Mouse (Mus musculus) left cerebral cortex, adult 2 months (tissue): Measurements from ENCODE around the gene Zfp398. TPM values are rescaled to one million over a fixed set of nuclear protein-coding genes. Genes with fewer than 3 reads are reported as not detected.

Experiments
- DNase-seq, 2 experiments: peaks; one replicate each; pipeline ENCODE4 v3.0.0; 2021 to 2022; ENCODE audit warnings: low spot score in 2 of 2, mixed read lengths in 1 of 2; ENCODE audit errors: extremely low spot score in 1 of 2
- H3K27ac ChIP-seq: fragments of 200-600 bp; 2 replicates; pipeline ENCODE4 v1.8.1; 2022
- H3K4me3 ChIP-seq: fragments of 200-600 bp; 2 replicates; pipeline ENCODE4 v1.8.1; 2022
- CTCF ChIP-seq: fragments of 200-600 bp; IDR thresholded peaks from 2 replicates; pipeline ENCODE4 v1.8.1; 2022; ENCODE audit warnings: antibody characterized with exemption, mild to moderate bottlenecking, moderate library complexity
- intact Hi-C: fragments of 180-260 bp; cut with DNase I; formaldehyde crosslinking; loops from one replicate; pipeline ENCODE4 v1.15.1; 2025
- long read RNA-seq, 2 experiments: library from polyadenylated mRNA; stranded (forward); transcript quantifications; one replicate each; pipeline ENCODE4 v2.0.0; 2021; ENCODE audit warnings: borderline mapping rate in 2 of 2
- total RNA-seq, 2 experiments: library from RNA; stranded (reverse); gene quantifications; 2 replicates each; pipeline ENCODE4 v1.2.3; 2021

Zfp398 gene
- 10 to 100 TPM; 22.1 to 24.0 TPM for total RNA-seq
- long read RNA-seq, experiment 1, transcript Zfp398-201 (6 exons, 2,906 nt) = major isoform, 5 of 9 reads
- long read RNA-seq, experiment 1, partial matches to known transcripts = 2 of 9 reads
- long read RNA-seq, experiment 1, other reads (novel, unspliced or antisense) = 2 of 9 reads
- long read RNA-seq, experiment 2, partial matches to known transcripts = 1 of 1 reads
- long read RNA-seq, experiment 2, other reads (novel, unspliced or antisense) = 0 of 1 reads

- Histone ChIP-seq H3K4me3 (peak within 1 kb of the TSS; percentile 87), H3K27ac (peak within 1 kb of the TSS; percentile 90)
- intact Hi-C loops = loop anchor here (2.0 to 5.0 kb wide), 3 partner anchors 23 to 252 kb away; partner anchors contain the start of genes Pdia4, Zfp282 and Zfp746
- DNase-seq = peak; percentile 94 to 97
- peak; percentile 100 for TF ChIP-seq CTCF
Measured at GRCm38 (mm10) chr6:47835482-47835983, at the start of gene Zfp398. Gene Zfp398 (plus strand): TSS chr6:47835661.

GRCm38 (mm10) chr6:47787941-47788736 is 47.3 kb upstream of the Zfp398 start:
- TF ChIP-seq CTCF = peak; percentile 15
- DNase-seq = peak; percentile 76 to 79
- Histone ChIP-seq H3K4me3 (peak overlapping the region; percentile 66), H3K27ac (peak overlapping the region; percentile 99)
- intact Hi-C loops = no loop called here

- DNase-seq = no peak
- no peak for TF ChIP-seq CTCF
- intact Hi-C loops = no loop called here
- Histone ChIP-seq H3K4me3 (peak overlapping the region; percentile 66), H3K27ac (peak overlapping the region; percentile 78)
Measured at GRCm38 (mm10) chr6:47788821-47789220, 46.6 kb upstream of the Zfp398 start.

- H3K4me3 ChIP-seq = no peak overlapping the region
- no peak for TF ChIP-seq CTCF
Measured at GRCm38 (mm10) chr6:47790745-47791144, 44.7 kb upstream of the Zfp398 start.

GRCm38 (mm10) chr6:47792533-47792932 is 42.9 kb upstream of the Zfp398 start:
- no peak for DNase-seq
- TF ChIP-seq CTCF = no peak
- Histone ChIP-seq H3K27ac (no peak overlapping the region), H3K4me3 (no peak overlapping the region)
- intact Hi-C loops = no loop called here

More at GRCm38 (mm10) chr6:47790745-47791144, 44.7 kb upstream of the Zfp398 start:
- no peak for DNase-seq
- intact Hi-C loops = no loop called here
- H3K27ac ChIP-seq = no peak overlapping the region

- no peak for TF ChIP-seq CTCF
- no peak overlapping the region for H3K4me3 ChIP-seq
- intact Hi-C loops = no loop called here
- no peak for DNase-seq
- no peak overlapping the region for H3K27ac ChIP-seq
Measured at GRCm38 (mm10) chr6:47793284-47793683, 42.2 kb upstream of the Zfp398 start.

GRCm38 (mm10) chr6:47794106-47794830 is 41.2 kb upstream of the Zfp398 start:
- intact Hi-C loops = no loop called here
- TF ChIP-seq CTCF = peak; percentile 59
- Histone ChIP-seq H3K27ac (no peak overlapping the region), H3K4me3 (no peak overlapping the region)
- peak in 1 of 2 experiments; percentile 30 for DNase-seq

- DNase-seq = no peak
- no peak overlapping the region for H3K4me3 ChIP-seq
- peak; percentile 86 for TF ChIP-seq CTCF
- intact Hi-C loops = loop anchor here (1.0 kb wide), 1 partner anchor 30 kb away; no protein-coding TSS in a partner anchor
- no peak overlapping the region for H3K27ac ChIP-seq
Measured at GRCm38 (mm10) chr6:47799079-47799478, 36.4 kb upstream of the Zfp398 start.

- DNase-seq = no peak
- intact Hi-C loops = no loop called here
- TF ChIP-seq CTCF = no peak
- Histone ChIP-seq H3K27ac (no peak overlapping the region), H3K4me3 (no peak overlapping the region)
Measured at GRCm38 (mm10) chr6:47805520-47805919, 29.9 kb upstream of the Zfp398 start.

GRCm38 (mm10) chr6:47807419-47807818 is 28.0 kb upstream of the Zfp398 start:
- Histone ChIP-seq H3K27ac (no peak overlapping the region), H3K4me3 (no peak overlapping the region)
- no peak for TF ChIP-seq CTCF
- intact Hi-C loops = no loop called here
- DNase-seq = no peak

- H3K27ac ChIP-seq = peak overlapping the region; percentile 42; the same call in 1 of the 2 replicates
- DNase-seq = no peak
- H3K4me3 ChIP-seq = no peak overlapping the region
- intact Hi-C loops = no loop called here
- TF ChIP-seq CTCF = no peak
Measured at GRCm38 (mm10) chr6:47808545-47808944, 26.9 kb upstream of the Zfp398 start.
